Mouse (Mus musculus): ENCODE data around the gene Tyk2.
A peak's percentile ranks its signal among the peaks of the same experiment; 100 is the strongest.

The Tyk2 gene

GRCm38 (mm10) chr9:21107607-21108237 is 23.3 kb downstream of the Tyk2 start:
- no peak for DNase-seq

GRCm38 (mm10) chr9:21105760-21106564 is 25.1 kb downstream of the Tyk2 start:
- no peak for DNase-seq

DNA sequence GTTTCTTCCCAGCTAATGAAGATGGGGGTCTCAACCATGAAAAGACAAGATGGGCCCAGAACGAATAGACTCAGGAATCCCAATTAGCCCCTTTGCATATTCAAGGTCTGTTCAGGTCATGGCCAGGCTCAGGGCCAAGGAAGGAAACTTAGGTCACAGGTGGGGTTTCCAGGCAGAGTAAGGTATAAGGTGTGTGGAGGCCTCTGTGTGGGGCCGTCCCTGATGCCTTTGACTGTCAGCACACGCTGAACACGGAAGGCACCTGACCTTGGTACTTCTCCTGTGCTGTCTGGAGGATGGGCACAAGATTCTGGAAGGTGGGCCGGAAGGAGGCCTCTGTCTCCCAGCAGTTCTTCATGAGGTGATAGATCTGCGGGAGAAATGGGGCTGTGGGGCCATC is 26.2 kb downstream of the Tyk2 start:
- no peak for DNase-seq

DNA sequence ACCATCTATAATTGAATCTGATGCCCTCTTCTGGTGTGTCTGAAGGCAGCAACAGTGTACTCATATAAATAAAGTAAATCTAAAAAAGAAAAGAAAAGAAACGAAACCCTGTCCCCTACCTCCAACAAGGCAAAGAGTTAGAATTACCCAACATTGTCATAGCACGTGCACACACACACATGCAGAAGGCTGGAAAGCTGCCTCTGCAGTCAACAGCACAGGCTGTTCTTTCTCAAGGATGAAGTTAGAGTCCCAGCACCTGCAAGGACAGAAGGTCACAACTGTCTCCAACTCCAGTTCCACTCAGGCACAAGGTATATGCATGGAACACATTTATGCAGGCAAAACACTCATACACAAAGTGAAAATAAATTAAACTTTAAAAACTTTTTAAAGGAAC is 29.0 kb downstream of the Tyk2 start:
- no peak for DNase-seq

GRCm38 (mm10) chr9:21100447-21101161 is 30.4 kb downstream of the Tyk2 start:
- DNase-seq = no peak

DNA sequence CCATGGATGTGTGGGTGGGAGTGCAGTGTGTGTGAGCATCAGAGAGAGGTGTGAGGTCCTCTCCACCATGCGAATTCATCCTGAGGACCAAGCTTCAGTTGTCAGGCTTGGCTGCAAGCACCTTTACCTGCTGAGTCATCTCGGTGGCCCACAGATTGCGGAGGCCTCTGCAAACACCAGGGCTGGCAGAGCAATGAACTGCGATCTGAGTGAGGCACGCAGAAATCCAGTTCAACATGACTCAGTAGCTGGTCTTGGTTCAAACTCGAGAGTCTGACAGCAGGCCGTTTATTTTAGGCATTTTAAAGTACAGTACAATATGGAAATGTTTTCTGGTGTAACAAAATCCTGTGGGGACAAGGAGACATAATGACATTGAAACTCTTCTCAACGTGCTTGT is 33.2 kb downstream of the Tyk2 start:
- DNase-seq = no peak

- DNase-seq = no peak
These were observed 35.1 kb downstream of the Tyk2 start for GRCm38 (mm10) chr9:21095958-21096357.

DNA sequence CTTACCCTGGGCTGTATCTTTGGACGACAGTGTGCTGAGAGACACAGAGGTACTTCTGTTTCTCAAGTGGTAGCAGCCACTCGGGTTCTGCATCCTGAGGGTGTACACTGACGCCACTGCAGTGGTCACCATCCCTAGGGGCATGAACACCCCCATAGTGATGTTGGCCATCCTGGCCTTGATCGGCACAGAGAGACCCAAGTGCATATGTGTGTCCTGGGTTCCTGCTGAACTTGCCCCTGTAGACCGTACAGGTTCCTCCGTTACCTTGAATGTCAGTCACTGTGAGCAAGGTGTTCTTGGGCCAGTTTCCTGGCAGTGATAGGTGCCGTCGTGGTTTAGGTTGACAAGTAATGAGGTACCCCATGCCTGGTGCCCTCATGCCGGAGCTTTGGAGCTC is 37.6 kb downstream of the Tyk2 start:
- DNase-seq = no peak

DNA sequence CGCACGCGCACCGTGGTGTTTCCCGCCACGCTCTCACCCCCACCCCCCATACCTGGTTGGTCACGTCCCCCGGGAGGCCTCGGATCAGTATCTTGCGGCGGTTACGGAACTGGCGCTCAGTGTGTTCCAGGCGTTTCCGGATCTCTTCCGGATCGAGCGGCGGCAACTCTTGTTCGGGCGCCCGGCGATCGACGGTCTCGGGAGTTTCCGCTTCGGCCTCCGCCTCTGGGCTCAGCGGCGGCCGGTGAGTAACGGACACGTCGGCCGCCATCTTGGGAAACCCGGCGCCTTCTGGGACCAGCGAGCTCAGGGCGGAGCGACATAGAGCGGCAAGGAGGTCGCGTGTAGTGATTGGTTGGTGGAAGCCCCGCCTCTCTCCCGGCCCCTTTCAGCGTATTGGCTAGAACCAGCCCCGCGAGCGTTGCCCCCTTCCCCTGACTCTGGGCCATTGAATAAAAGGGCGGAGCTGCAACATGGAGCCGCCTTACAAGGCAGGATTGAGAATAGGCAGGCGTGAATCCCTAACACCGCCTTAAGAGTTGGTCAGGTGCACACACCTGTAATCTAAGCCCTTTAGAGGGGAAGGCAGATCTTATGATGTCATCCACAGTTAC is 39.2 kb downstream of the Tyk2 start, which contains the start of the genes Gm38431 and Raver1:
Gm38431 (minus strand) TSS at position 291 of the 614 bp plus-strand sequence.
Raver1 (minus strand) TSS at position 302 of the 614 bp plus-strand sequence.
- peak; percentile 99 for DNase-seq

- no peak for DNase-seq
These were observed 39.9 kb downstream of the Tyk2 start for GRCm38 (mm10) chr9:21090972-21091706.

GRCm38 (mm10) chr9:21090537-21090936 is 40.5 kb downstream of the Tyk2 start:
- no peak for DNase-seq

DNA sequence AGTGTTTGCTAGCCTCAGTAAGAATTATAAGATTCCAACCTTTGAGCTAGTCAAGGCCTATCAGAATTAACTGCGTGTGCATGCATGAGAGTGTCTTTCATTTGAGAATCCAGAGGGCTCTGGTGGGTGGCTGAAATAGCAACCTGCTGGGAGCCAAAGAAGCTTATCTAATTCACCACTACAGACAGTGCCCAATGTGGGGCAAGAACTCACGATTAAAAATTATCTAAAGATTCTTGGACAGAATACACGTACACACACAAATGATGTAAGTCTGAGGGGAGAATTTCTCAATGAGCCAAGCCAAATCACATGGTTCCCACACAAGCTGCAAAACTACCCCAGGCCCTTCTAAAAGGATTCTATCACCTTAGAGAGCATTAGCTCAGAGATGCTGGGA is 47.7 kb downstream of the Tyk2 start:
- DNase-seq = no peak

DNA sequence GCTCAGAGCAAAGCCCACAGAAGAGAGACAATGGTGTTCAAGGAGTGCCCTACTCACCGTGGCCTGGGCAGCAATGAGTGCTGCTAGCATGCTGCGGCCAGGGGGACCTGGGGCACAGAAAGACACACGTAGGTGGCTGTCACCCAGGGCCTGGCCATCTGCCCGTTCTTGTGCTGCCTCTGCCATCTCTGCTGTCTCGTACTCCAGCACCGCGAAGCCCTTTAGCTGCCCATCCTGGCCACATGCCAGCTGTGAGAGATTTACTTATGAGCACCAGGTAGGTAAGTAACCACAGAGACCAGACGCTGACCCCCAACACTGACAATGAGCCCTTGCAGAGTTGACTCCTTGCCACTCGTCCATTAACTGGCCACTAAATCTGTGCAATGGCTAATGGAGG is 49.9 kb downstream of the Tyk2 start:
- no peak for DNase-seq

DNA sequence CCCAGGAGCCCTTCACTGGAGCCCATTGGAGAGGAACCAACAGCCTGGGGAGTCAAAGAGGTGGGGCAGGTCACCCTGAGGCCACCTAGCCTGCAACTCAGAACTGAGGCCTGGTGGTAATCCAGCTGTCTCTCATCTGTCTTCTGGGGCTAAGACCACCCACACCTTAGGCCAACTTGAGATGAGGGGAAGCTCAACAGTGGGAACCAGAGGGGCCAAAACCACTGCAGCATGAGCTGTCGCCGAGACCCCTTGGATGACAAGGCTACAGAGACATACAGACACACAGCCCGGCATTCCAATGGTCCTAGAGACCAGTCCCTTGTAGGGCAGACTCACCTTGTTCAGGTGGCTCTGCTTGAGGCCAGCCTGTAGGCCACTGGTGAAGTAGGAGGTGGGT is 55.4 kb downstream of the Tyk2 start:
- DNase-seq = no peak

DNA sequence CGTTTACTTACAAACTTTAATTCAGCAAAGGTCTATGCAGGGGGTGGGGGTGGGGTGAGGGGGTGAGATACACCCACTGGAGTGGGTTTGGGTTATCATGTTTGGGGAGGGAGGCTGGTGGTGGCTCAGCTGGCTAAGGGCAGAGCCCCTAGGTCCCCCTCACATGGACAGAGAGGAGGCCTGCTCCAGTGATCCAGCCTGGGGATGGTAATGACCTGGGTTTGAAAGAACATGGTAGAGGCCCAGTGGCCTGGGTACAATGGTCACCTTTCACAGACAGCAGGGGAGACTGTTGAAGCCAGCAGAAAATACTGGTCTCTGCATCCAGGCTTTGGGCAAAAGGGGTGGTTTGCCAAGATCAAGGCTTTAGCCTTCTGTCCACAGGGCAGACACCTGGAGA is 56.9 kb downstream of the Tyk2 start:
- DNase-seq = peak in 1 of 2 experiments; percentile 6

- peak; percentile 90 to 92 for DNase-seq
These were observed 57.8 kb downstream of the Tyk2 start, which contains the start of the genes Gm49373 and Fdx1l for GRCm38 (mm10) chr9:21073044-21073840. Gene Gm49373 (minus strand): TSS chr9:21073096. Gene Fdx1l (minus strand): TSS chr9:21073614.

DNA sequence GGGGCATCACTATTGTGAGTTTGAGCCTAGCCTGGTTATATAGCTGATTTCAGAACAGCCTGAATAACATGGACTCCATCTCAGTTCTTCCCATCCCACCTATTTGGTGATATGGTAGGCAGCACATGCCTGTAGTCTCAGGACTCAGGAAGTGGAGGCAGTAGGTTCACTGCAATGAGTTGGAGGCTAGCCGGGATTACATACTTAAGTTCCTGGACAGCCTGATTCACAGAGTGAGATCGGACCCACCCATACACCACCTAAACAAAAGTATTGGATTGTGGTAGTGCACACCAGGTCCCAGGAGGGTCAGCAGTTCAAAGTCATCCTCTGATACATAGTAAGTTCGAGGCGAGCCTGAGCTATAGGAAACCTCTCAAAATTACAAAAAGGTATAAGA is 58.4 kb downstream of the Tyk2 start:
- DNase-seq = no peak

DNA sequence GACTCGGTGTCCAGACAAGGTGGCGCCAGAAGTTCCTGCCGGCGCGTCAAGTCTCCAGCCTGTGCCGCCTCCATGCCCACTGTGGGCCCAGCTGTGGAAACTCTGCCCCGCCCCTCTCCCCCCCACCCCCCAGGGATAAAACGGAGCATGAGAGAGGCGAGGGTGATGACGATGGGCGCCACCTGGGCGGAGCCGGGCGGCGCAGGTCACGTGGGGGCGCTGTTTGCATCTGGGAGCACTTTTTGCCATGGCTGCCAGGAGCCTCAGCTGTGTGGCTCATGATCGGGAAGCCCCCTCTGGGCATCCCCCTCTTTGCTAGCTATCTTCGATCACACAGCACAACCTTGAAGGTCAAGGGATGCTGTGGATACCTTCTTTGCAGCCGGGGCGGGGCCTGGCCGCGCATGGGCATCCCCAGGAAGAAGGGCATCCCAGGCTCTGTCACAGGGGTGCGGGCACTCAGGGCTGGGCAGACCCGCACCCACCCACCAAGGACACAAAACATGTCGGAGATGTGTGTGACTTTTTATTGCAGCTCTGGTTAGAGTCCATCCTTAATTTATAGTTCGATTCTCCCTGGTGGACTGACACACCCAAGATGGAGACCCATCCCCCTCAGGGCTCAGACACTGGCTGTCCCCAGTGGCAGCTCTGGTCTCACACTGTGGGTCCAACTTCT is 63.9 kb downstream of the Tyk2 start, which contains the start of gene Zglp1:
Zglp1 (minus strand) TSS at position 88 of the 679 bp plus-strand sequence.
- DNase-seq = no peak

DNA sequence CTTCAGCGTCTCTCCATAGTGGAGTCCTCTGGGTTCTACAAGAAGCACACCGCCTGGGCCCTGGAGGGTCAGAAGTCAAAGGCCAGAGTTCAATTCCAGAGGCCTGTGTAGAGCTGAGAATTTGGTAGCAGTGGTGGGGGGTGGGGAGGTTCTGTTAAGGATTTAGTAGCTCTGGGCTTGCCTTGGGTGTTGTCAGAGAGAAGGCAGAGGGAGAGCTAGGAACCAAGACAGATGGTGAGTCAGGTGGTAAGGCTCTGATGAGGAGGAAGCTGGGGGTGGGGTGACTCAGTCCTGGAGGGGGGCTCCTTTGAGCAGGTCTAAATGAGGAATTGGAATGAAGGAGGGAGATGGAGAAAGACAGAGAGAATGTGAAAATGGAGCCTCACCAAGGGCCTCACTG is 68.1 kb downstream of the Tyk2 start:
- DNase-seq = no peak

All from kidney, adult 8-10 months (tissue).